Mouse (Mus musculus) lung, adult 2 months (tissue): Measurements from ENCODE around the gene Mprip. TPM values are rescaled to one million over a fixed set of nuclear protein-coding genes. Genes with fewer than 3 reads are reported as not detected.
"Not testable (repeated sequence)": the region's sequence is repeated elsewhere in the genome, so short reads cannot be mapped to it uniquely, and the experiment has no call there.

ENCODE experiments used
- DNase-seq: peaks from one replicate; pipeline ENCODE4 v3.0.0; 2022
- H3K4me1 ChIP-seq: fragments of 200-500 bp; 2 replicates; pipeline ENCODE4 v1.6.1; 2011; ENCODE audit warnings: low read length; ENCODE audit not compliant: control insufficient read depth, insufficient read depth
- H3K4me3 ChIP-seq: fragments of 200-500 bp; replicated peaks from 2 replicates; pipeline ENCODE3; 2011; ENCODE audit warnings: low read depth, mild to moderate bottlenecking, control low read depth, low read length; ENCODE audit errors: extremely low read depth
- CTCF ChIP-seq: fragments of 200-500 bp; IDR thresholded peaks from 2 replicates; pipeline ENCODE4 v1.5.1; 2011; ENCODE audit warnings: mild to moderate bottlenecking, low read length, control low read depth; ENCODE audit not compliant: insufficient read depth
- POLR2A ChIP-seq: fragments of 200-500 bp; IDR thresholded peaks from 2 replicates; pipeline ENCODE4 v1.6.1; 2011; ENCODE audit warnings: low read depth, mild to moderate bottlenecking, control low read depth, low read length, borderline replicate concordance; ENCODE audit errors: extremely low read depth
- WGBS: fragments of 180-500 bp; shearing (Covaris S2); methylation state at CpG from one replicate; pipeline ENCODE4 v1.1.7; 2018; 5-methylcytosine and 5-hydroxymethylcytosine counted together
- polyA plus RNA-seq: library from polyadenylated mRNA; depleted of rRNA; stranded (reverse); fragments of >200 nt; gene quantifications from 2 replicates; pipeline ENCODE4 v1.2.3, GENCODE M21; 2012

Gene Mprip
- polyA plus RNA-seq, 1 experiment: 239 TPM

- no peak for DNase-seq
- 13% methylated on average over 3 of the region's 3 CpGs for WGBS
- peak; percentile 65; the same call in 1 of the 2 replicates for TF ChIP-seq POLR2A
- no peak for TF ChIP-seq CTCF
- peaks cover 37% of the 10 kb centered on the region for H3K4me1 ChIP-seq
- H3K4me3 ChIP-seq: no peak overlapping the region
These were observed 3.7 kb downstream of the Mprip start for GRCm38 (mm10) chr11:59664818-59665217.

- peaks cover 33% of the 10 kb centered on the region for H3K4me1 ChIP-seq
- no peak for DNase-seq
- TF ChIP-seq POLR2A: no peak
- 42% methylated on average over 4 of the region's 4 CpGs for WGBS
- no peak overlapping the region for H3K4me3 ChIP-seq
These were observed 10.1 kb downstream of the Mprip start for GRCm38 (mm10) chr11:59671049-59671693.

GRCm38 (mm10) chr11:59674013-59674412, 12.9 kb downstream of the Mprip start:
- Histone ChIP-seq H3K4me3 (no peak overlapping the region), H3K4me1 (peaks cover 24% of the 10 kb centered on the region)
- DNase-seq: no peak
- 82% methylated on average over 3 of the region's 3 CpGs for WGBS
- TF ChIP-seq CTCF (no peak), POLR2A (no peak)

- DNase-seq, H3K4me3 ChIP-seq: not testable (repeated sequence)
- 91% methylated on average over 8 of the region's 8 CpGs for WGBS
- peaks cover 27% of the 10 kb centered on the region for H3K4me1 ChIP-seq
These were observed 13.6 kb downstream of the Mprip start for GRCm38 (mm10) chr11:59674746-59675145.

- no peak for DNase-seq
- Histone ChIP-seq H3K4me1 (peaks cover 21% of the 10 kb centered on the region), H3K4me3 (no peak overlapping the region)
- no peak for TF ChIP-seq CTCF
- no peak for TF ChIP-seq POLR2A
- 62% methylated on average over 2 of the region's 2 CpGs for WGBS
These were observed 16.7 kb downstream of the Mprip start for GRCm38 (mm10) chr11:59677767-59678166.

- 82% methylated on average over 2 of the region's 2 CpGs for WGBS
- H3K4me1 ChIP-seq: peaks cover 15% of the 10 kb centered on the region; the same call in 1 of the 2 replicates
- DNase-seq: no peak
These were observed 17.6 kb downstream of the Mprip start for GRCm38 (mm10) chr11:59678693-59679092.

GRCm38 (mm10) chr11:59680111-59680510, 19.0 kb downstream of the Mprip start:
- 83% methylated on average over 5 of the region's 5 CpGs for WGBS
- H3K4me3 ChIP-seq: no peak overlapping the region
- H3K4me1 ChIP-seq: peaks cover 15% of the 10 kb centered on the region; the same call in 1 of the 2 replicates
- TF ChIP-seq POLR2A (no peak), CTCF (no peak)
- DNase-seq: no peak

More at GRCm38 (mm10) chr11:59678693-59679092, 17.6 kb downstream of the Mprip start:
- H3K4me3 ChIP-seq: no peak overlapping the region
- TF ChIP-seq CTCF (no peak), POLR2A (no peak)

- DNase-seq: no peak
- Histone ChIP-seq H3K4me1 (peaks cover 10% of the 10 kb centered on the region; the same call in 1 of the 2 replicates), H3K4me3 (no peak overlapping the region)
- WGBS: 78% methylated on average over 6 of the region's 6 CpGs
- TF ChIP-seq POLR2A: no peak
- TF ChIP-seq CTCF: no peak
These were observed 23.9 kb downstream of the Mprip start for GRCm38 (mm10) chr11:59684956-59685355.

- WGBS: 15% methylated on average over 1 of the region's 1 CpGs
- Histone ChIP-seq H3K4me3 (no peak overlapping the region), H3K4me1 (peaks cover 15% of the 10 kb centered on the region)
- TF ChIP-seq POLR2A: no peak
- TF ChIP-seq CTCF: no peak
- DNase-seq: no peak
These were observed 33.4 kb downstream of the Mprip start for GRCm38 (mm10) chr11:59694533-59694932.

GRCm38 (mm10) chr11:59695550-59695949, 34.4 kb downstream of the Mprip start:
- Histone ChIP-seq H3K4me3 (no peak overlapping the region), H3K4me1 (peaks cover 16% of the 10 kb centered on the region)
- TF ChIP-seq CTCF (no peak), POLR2A (no peak)
- DNase-seq: no peak
